Mouse (Mus musculus): Measurements from ENCODE around the gene F2r.

F2r gene

DNA sequence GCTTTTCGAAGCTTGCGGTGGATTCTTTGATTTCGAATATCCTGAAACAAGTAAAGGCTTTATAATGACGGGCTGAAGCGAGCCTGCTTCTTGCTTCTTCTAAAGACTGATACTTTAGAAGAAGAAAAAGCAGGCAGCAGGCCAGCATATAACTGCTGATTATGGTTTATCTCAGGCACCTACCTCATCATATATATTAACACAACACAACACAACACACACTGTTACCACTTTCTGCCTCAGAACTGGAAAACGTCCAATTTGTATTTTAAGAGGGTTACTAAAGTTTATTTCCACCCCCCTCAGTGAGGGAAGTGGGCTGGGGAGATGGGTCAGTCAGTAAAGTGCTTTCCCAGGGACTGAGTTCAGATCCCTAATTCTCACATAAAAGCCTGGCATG, 13.9 kb upstream of the F2r start:
- in situ Hi-C loops (cut with MseI, MboI), result no loop called here

- in situ Hi-C loops (cut with MseI, MboI), result no loop called here
These were observed 12.5 kb upstream of the F2r start for GRCm38 (mm10) chr13:95630747-95631146.

- in situ Hi-C loops (cut with MseI, MboI), result no loop called here
These were observed 11.5 kb upstream of the F2r start for GRCm38 (mm10) chr13:95629751-95630150.

- in situ Hi-C loops (cut with MseI, MboI), result no loop called here
These were observed 8.4 kb upstream of the F2r start for GRCm38 (mm10) chr13:95626696-95627095.

GRCm38 (mm10) chr13:95623042-95623441, 4.8 kb upstream of the F2r start:
- in situ Hi-C loops (cut with MseI, MboI), result no loop called here

DNA sequence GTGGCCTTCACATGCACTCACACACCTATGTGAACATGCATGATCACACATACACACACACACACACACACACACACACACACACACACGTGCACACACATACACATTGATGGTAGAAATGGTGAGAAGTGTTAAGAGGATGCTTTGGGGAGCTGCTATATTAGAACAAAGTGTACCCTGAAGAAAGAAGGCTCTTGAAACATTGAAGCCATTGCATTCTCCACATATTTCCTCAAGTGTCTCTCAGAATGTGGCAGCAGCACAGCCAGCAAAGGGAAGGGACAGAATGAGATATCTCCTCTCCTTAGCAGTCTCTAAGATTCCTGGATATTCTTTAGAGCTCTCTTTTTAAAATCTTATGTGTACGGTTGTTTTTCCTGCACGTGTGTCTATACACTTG, 3.3 kb upstream of the F2r start:
- in situ Hi-C loops (cut with MseI, MboI), result no loop called here

GRCm38 (mm10) chr13:95618859-95619258, 572 bp upstream of the F2r start:
- in situ Hi-C loops (cut with MseI, MboI), result no loop called here

- in situ Hi-C loops (cut with MseI, MboI), result no loop called here
These were observed 566 bp downstream of the F2r start for GRCm38 (mm10) chr13:95617671-95618171.

GRCm38 (mm10) chr13:95617082-95617670, 1.1 kb downstream of the F2r start:
- in situ Hi-C loops (cut with MseI, MboI), result no loop called here

DNA sequence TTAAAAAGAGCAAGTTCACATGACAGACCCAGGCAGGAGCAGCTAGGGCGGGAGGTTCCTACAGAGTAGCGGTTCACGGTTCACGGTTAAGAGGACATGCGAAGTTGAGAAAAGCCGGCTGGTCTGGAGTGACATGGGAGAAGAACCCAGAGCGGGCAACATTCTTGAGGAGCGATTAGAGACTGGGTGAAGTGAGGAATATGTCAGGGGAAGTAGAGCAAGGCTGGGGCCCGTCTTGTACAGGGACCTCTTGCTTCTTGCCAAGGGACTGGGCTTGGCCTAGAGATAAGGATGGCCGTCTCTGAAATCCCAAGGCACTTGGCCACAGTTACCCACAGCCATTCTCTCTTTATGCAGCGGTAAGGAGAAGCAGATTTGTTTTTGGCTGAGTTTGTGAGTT, 1.8 kb downstream of the F2r start:
- in situ Hi-C loops (cut with MseI, MboI), result no loop called here

DNA sequence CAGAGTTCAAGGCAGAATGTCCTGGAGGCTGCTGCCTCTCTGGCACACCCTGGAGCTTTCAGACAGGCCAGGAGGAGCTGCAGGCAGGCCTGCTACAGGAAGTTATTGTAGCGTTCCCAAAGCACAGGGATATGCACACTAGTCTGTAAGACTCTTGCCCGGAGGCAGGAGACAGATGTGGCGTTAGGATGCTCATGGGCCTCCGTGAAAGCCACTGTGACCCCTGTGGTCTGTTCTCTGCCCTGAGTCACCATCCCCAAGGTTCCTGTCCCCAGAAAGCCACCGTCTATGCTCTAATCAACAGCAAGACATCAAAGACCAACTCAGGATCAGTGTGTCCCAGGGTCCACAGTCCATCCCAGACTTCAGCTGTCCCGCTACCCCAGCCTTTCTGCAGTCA, 3.5 kb downstream of the F2r start:
- in situ Hi-C loops (cut with MseI, MboI), result no loop called here

DNA sequence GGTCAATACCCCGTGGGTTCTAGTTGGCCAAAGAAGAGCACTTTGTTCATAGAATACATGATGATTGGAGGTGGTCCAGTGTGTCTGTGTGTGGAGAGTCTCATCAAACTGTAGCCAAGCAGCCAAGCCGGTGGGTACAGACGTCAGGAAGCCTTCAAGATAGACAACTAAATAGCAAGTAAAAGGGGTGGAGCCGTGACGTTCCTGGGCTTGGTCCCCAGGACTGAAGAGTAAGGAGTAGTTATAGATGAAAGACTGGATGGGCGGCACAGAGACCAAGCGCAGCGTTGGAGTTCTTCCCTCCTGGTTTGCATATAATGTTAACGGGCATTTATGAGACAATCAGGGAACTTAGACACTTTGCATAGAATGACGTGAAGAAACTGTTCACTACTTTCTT, 6.0 kb downstream of the F2r start:
- in situ Hi-C loops (cut with MseI, MboI), result no loop called here

GRCm38 (mm10) chr13:95611752-95612151, 6.5 kb downstream of the F2r start:
- in situ Hi-C loops (cut with MseI, MboI), result no loop called here

DNA sequence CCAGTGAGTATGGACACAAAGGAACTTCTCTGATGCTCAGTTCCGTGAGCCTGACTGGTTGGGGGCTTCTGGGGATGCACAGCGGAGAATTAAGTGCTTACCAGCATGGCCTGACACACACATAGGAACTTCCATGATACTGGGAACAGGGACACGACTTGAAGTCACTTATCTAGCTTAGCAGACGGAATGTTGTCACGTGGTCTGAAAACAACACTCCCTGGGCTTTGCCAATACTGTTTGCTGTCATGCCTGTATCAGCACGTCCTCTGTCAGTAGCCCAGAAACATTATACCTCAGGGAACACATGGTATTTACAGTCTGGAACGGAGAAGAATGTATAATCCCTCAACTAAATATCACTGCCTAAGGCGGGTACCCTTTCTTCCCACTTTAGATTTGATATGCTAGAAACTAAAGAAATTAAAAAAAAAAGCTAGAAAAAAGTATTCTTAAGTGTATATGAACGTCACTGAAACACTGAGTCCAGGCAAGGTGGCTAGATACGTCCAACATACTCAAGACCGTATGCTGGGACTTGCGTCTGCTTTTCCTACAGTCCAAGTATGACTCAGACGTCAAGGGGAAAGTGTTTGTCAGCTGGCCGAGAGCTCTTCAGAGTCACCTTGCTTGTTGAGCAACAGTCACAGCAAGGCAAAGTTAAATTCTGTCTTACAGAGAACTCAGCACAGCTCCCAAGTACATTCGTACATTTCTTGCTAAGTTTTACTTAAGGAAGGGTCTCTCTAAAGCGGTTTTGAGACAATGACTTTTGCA, 7.3 kb downstream of the F2r start:
- in situ Hi-C loops (cut with MseI, MboI), result no loop called here

- in situ Hi-C loops (cut with MseI, MboI), result no loop called here
These were observed 9.2 kb downstream of the F2r start for GRCm38 (mm10) chr13:95609088-95609420.

DNA sequence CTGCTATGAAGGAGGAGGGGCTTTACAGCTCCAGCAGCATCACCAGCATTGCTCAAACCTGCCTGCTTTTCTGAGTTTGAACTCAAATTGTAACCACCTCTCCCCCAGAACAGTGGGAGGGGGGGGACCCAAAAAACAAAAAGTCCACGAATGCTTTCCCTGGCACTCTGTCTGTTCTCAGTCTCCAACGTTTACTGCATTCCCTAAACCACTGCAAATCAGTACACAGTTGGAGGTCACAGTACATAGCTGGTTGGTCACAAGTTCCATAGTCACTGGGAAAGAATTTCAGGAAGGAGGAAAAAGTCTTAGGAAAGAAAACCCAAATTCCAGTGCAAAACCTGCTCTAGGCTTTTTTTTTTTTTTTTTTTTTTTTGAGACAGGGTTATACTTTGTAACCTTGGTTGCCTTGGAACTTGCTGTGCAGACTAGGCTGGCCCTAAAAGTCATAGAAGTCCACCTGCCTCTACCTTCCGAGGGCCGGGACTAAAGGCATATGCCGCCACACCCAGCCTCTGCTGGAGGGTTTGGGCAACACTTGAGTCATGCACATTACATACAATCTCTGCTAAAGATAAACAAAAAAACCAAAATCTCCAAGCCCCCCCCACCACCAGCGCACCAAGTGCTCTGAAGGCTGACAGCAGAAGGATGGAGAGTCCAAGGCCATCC, 9.7 kb downstream of the F2r start:
- in situ Hi-C loops (cut with MseI, MboI), result no loop called here

GRCm38 (mm10) chr13:95607019-95607418, 11.3 kb downstream of the F2r start:
- in situ Hi-C loops (cut with MseI, MboI), result no loop called here

- in situ Hi-C loops (cut with MseI, MboI), result no loop called here
These were observed 14.0 kb downstream of the F2r start for GRCm38 (mm10) chr13:95604288-95604687.

GRCm38 (mm10) chr13:95599833-95600359, 18.4 kb downstream of the F2r start:
- in situ Hi-C loops (cut with MseI, MboI), result no loop called here

- in situ Hi-C loops (cut with MseI, MboI), result no loop called here
These were observed 19.9 kb downstream of the F2r start for GRCm38 (mm10) chr13:95598232-95598920.

GRCm38 (mm10) chr13:95597578-95597977, 20.7 kb downstream of the F2r start:
- in situ Hi-C loops (cut with MseI, MboI), result no loop called here

DNA sequence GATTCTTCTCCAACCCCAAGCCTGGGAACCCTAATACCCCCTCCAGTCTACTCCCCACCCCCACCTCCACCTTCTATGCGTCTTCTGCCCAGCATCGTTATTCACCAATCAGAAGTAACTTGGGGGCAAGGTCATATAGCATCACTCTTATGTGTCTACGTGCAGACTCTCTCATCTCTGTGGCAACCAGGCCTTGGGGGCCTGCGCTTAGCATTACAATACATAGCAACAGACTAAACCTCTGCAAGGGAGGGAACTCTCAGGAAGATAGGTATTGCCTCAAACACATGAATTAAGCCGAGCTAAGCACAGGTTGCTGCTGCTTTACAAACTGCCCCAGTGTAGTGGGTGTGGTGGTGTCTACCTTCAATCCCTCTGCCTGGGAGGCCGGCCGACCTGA, 21.6 kb downstream of the F2r start:
- in situ Hi-C loops (cut with MseI, MboI), result no loop called here
